8 mouse cellular contexts compared by ENCODE assay signal in the genomic region with DNA sequence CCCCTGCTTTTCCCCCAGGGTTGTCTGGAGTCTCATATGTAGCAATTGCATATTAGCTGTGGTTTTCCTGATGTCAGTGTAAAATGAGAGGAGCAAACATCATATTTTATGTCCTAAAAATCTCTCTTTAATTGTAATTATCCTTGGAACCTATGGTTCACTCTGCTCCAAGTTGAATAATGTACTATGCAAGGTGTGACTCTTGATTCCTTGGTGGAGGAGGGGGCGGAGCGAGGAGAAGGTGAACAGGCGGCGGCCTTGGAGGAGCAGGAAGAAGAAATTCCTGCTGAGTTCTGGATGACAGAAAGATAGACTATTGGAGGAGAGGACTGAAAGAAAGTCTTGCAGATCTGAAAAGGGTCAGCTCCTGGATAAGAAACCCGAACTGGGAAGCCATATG.
DNase-seq lines count a peak whose midpoint lies in the region; ATAC-seq and TF ChIP-seq lines count a peak whose summit lies in the region.
"Not testable (repeated sequence)": the region's sequence is repeated elsewhere in the genome, so short reads cannot be mapped to it uniquely, and the experiment has no call there.

No protein-coding gene starts in this region.

- not testable (repeated sequence) for H3K36me3 ChIP-seq in forebrain, embryonic 13.5 days (ENCODE audit: poor library complexity, severe bottlenecking); heart, embryonic 15.5 days; intestine, embryonic 16.5 days (ENCODE audit: control insufficient read depth, insufficient read depth, low read length); limb, embryonic 14.5 days (ENCODE audit: control insufficient read depth, insufficient read depth, low read length); macrophage (ENCODE audit: inconsistent target); neural tube, embryonic 11.5 days (ENCODE audit: control insufficient read depth, insufficient read depth, low read length)

- not testable (repeated sequence) for H3K4me1 ChIP-seq in brown adipose tissue, adult 24 weeks (ENCODE audit: control insufficient read depth, insufficient read depth, insufficient read length, low read length); forebrain, embryonic 13.5 days; heart, embryonic 15.5 days (replicated peaks); intestine, embryonic 16.5 days (ENCODE audit: control insufficient read depth, insufficient read depth, low read length); limb, embryonic 14.5 days (ENCODE audit: control insufficient read depth, insufficient read depth, low read length); neural tube, embryonic 11.5 days (ENCODE audit: control insufficient read depth, insufficient read depth, low read length)

- peak overlapping the region; percentile 93 for H3K4me3 ChIP-seq in brown adipose tissue, adult 24 weeks (ENCODE audit: insufficient read depth, low read depth, low read length)
- peak overlapping the region; percentile 53 for H3K4me3 ChIP-seq in forebrain, embryonic 13.5 days
- peak overlapping the region; percentile 63 for H3K4me3 ChIP-seq in heart, embryonic 15.5 days
- H3K4me3 ChIP-seq in intestine, embryonic 16.5 days (ENCODE audit: low read length) = peak overlapping the region; percentile 66
- peak overlapping the region; percentile 53 for H3K4me3 ChIP-seq in limb, embryonic 14.5 days (replicated peaks; ENCODE audit: low read length)
- H3K4me3 ChIP-seq in macrophage (ENCODE audit: inconsistent target) = peak overlapping the region; percentile 59
- peak overlapping the region; percentile 44 for H3K4me3 ChIP-seq in neural tube, embryonic 11.5 days (ENCODE audit: low read depth, low read length)

- not testable (repeated sequence) for DNase-seq in limb, embryonic 14.5 days (ENCODE audit: low spot score); neural tube, embryonic 11.5 days (ENCODE audit: low spot score)
- DNase-seq in testis, postnatal 10 days (ENCODE audit: low spot score) = peak; percentile 31

- 25% methylated on average over 5 of the region's 5 CpGs for WGBS in forebrain, embryonic 13.5 days
- WGBS in heart, embryonic 15.5 days = 16% methylated on average over 5 of the region's 5 CpGs
- WGBS in intestine, embryonic 16.5 days = 24% methylated on average over 5 of the region's 5 CpGs
- 20% methylated on average over 5 of the region's 5 CpGs for WGBS in limb, embryonic 14.5 days
- 29% methylated on average over 3 of the region's 5 CpGs for WGBS in macrophage (ENCODE audit: missing documents)
- WGBS in neural tube, embryonic 11.5 days = 18% methylated on average over 5 of the region's 5 CpGs

- peak overlapping the region; percentile 72; the same call in 1 of the 2 replicates for H3K9ac ChIP-seq in forebrain, embryonic 13.5 days
- peak overlapping the region; percentile 59; the same call in 1 of the 2 replicates for H3K9ac ChIP-seq in heart, embryonic 15.5 days
- H3K9ac ChIP-seq in intestine, embryonic 16.5 days (ENCODE audit: low read depth, low read length); limb, embryonic 14.5 days (ENCODE audit: low read depth, low read length, severe bottlenecking); neural tube, embryonic 11.5 days (ENCODE audit: low read length): not testable (repeated sequence)

- H3K9me3 ChIP-seq in forebrain, embryonic 13.5 days (replicated peaks); heart, embryonic 15.5 days (replicated peaks); intestine, embryonic 16.5 days (ENCODE audit: control insufficient read depth, low read length); limb, embryonic 14.5 days (ENCODE audit: control insufficient read depth, low read length); neural tube, embryonic 11.5 days (ENCODE audit: control insufficient read depth, low read length): not testable (repeated sequence)

- peak overlapping the region; percentile 59 for H3K4me2 ChIP-seq in forebrain, embryonic 13.5 days
- H3K4me2 ChIP-seq in heart, embryonic 15.5 days = peak overlapping the region; percentile 58
- peak overlapping the region; percentile 48; the same call in 1 of the 2 replicates for H3K4me2 ChIP-seq in intestine, embryonic 16.5 days (ENCODE audit: low read depth, low read length)
- peak overlapping the region; percentile 47; the same call in 1 of the 2 replicates for H3K4me2 ChIP-seq in limb, embryonic 14.5 days (replicated peaks; ENCODE audit: low read depth, low read length, severe bottlenecking)
- H3K4me2 ChIP-seq in neural tube, embryonic 11.5 days (ENCODE audit: low read depth) = peak overlapping the region; percentile 39

- not testable (repeated sequence) for H3K79me2 ChIP-seq in macrophage (ENCODE audit: inconsistent target)

- not testable (repeated sequence) for H3K27me3 ChIP-seq in forebrain, embryonic 13.5 days; heart, embryonic 15.5 days; intestine, embryonic 16.5 days (replicated peaks; ENCODE audit: control insufficient read depth, insufficient read depth, low read length); limb, embryonic 14.5 days (ENCODE audit: control insufficient read depth, insufficient read depth, low read length); neural tube, embryonic 11.5 days (ENCODE audit: control insufficient read depth, insufficient read depth, low read length)

- TF ChIP-seq POLR2A in limb, embryonic 14.5 days (IDR thresholded peaks at IDR 0.05; ENCODE audit: borderline replicate concordance, extremely low read depth, insufficient read depth, insufficient read length) = not testable (repeated sequence)

- ATAC-seq in forebrain, embryonic 13.5 days; heart, embryonic 15.5 days (replicated peaks; ENCODE audit: insufficient number of reproducible peaks, insufficient read depth, low FRiP score, low read depth); intestine, embryonic 16.5 days; limb, embryonic 14.5 days (ENCODE audit: low FRiP score, low read depth); neural tube, embryonic 11.5 days (ENCODE audit: insufficient read depth, low FRiP score, low TSS enrichment): not testable (repeated sequence)

- H3K27ac ChIP-seq in brown adipose tissue, adult 24 weeks (replicated peaks; ENCODE audit: low read depth, low read length); forebrain, embryonic 13.5 days; heart, embryonic 15.5 days; intestine, embryonic 16.5 days (ENCODE audit: low read length); limb, embryonic 14.5 days (replicated peaks; ENCODE audit: low read depth, low read length); macrophage; neural tube, embryonic 11.5 days (ENCODE audit: low read depth, low read length): not testable (repeated sequence)
